Mouse (Mus musculus) retina, embryonic 14.5 days (tissue): Measurements from ENCODE around the gene Olfr513.

Experiments used
- DNase-seq: peaks from one replicate; pipeline ENCODE4 v3.0.0-alpha.2; 2015; ENCODE audit warnings: low spot score

Olfr513 gene

DNA sequence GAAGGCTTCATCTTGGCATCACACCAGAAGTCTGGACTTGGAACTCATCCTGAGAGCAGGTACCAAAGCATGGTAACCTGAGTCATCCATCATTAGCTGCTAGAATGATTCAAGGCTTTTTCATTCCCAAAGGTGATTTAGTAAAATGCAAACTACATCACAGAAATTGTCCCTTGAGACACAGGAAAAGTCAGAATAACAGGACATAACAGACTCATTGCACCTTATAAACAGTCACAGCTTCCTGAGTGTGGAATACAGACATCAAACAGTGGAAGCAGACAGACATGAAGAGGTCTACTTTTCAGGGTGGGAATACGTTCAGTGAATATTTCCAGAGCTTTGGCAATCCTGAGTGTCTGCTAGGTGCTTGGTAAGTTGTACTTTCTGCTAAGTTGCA, at the start of gene Olfr513:
Gene Olfr513, plus strand, starts transcription at position 301 of the 400 bp plus-strand sequence.
- DNase-seq: no peak

DNA sequence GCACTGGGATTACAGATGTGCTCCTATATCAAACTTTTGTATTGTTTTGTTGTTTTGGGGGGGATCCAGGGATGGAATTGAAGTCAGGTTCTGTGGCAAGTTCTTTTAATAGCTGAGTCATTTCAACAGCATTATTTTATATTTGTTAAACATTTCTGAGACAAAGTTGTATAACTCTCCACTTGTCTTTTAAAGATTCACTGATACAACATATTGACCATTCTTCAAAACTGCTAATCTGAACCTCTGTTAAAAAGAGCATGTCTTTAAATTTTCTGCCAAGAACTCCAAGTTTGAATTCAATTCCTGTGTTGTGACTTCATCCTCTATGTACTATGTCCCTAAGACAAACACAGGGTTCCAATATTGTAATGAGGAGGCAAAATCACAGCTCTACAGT, 37.8 kb upstream of the Olfr513 start, which contains the start of gene Olfr512:
Gene Olfr512, plus strand, starts transcription at position 301 of the 400 bp plus-strand sequence.
- DNase-seq: no peak

DNA sequence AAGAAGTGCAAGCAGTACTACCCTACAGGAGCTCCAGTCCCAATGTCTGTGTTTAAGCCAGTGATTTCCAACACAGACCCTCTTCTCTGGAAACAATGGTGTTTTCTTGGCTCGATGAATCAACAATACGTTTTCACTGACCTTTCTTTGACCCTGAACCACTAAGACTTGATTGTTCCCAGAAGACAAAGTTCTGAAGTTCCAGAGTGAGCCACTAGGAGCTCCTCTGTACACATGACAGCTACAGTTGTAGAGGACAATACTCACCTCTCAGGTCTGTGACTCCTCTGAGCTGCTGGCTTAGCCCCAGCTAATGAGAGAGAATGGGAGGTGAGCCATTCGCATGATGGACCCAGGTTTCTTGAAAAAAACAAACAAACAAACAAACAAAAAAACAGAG, 9.6 kb downstream of the Olfr513 start:
- DNase-seq: peak; percentile 57

DNA sequence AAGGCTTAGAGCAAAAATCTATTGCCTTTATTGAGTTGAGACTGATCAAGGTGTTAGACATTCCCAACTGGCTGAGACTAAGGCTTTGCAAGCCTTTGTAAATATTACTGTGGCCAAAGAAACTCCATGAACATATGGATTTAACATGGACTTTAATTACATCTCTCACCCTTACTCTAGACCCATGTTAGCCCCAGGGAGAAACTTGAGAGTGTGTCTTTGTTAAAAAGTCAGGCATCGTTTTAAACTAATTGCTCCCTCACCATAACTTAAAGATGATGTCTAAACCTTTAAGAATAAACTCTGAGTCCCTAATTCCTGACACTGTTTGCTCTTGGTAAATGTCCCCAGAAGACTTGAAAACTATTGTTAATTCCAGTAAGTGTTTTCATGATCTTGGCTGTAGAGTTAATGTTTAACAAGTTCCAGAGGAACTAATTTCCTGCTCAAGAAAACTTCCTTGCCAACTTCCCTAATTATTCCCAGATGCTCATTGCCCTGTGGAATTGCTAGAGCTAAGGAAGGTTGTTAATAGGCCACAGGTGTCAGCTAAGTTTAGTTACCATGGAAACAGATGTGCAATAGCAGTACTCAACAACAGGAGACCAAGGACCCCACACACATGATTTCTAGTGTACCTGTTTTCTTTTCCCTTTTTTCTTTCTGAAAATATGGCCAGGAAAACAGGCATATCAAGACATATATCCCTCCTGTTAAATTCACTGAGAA, 46.6 kb downstream of the Olfr513 start:
- no peak for DNase-seq
